Mouse (Mus musculus) kidney, postnatal 10 days (tissue): Measurements from ENCODE around the gene Degs2.
A peak's percentile ranks its signal among the peaks of the same experiment; 100 is the strongest.

Source experiments
- DNase-seq: peaks from one replicate; pipeline ENCODE4 v3.0.0; 2021; ENCODE audit warnings: mixed read lengths

Degs2 gene

DNA sequence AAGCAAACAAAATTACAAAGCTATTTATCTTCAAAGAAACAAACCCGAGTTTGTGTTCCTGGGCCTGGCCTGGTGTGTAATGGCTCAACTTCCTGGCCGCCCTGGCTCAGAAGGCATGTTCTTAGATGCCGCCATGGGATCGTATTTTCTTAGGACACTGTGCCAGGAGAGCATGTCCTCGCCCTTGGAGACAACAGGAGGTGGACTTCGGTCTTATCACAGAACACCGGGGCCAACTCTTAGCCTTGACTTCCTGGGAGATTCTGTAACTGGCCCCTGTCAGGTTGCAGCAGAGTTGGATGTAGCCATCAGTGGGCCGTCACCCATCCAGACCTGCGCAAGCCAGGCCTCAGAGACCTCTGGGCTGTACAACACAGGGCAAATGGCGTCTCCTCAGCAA is 2.5 kb downstream of the Degs2 start:
- DNase-seq = peak; percentile 9

GRCm38 (mm10) chr12:108698697-108699471 is 3.2 kb downstream of the Degs2 start:
- peak; percentile 38 for DNase-seq

DNA sequence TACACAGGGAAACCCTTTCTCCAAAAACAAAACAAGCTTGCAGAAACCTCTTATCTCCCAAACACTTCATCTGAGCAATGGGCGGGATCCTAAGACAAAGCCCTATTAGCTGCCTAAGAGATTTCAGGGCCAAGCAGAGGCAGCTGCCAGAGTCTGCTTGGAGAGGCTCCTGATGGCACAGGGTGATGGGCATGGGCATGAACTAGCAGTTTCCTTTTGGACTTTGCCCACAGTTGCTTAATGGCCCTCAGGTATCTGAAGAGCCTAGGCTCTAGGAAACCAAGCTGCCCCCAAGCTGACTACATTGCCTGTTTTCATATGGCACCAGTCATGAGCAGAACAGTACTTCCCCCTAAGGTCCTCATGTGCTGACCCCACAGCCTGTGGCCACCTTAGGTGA is 7.9 kb downstream of the Degs2 start:
- DNase-seq = no peak

GRCm38 (mm10) chr12:108693592-108693991 is 8.5 kb downstream of the Degs2 start:
- DNase-seq = no peak

- no peak for DNase-seq
Observed at GRCm38 (mm10) chr12:108690529-108690928, 11.6 kb downstream of the Degs2 start.

GRCm38 (mm10) chr12:108689167-108689566 is 12.9 kb downstream of the Degs2 start:
- no peak for DNase-seq

- DNase-seq = peak; percentile 66
Observed at GRCm38 (mm10) chr12:108686926-108687325, 15.2 kb downstream of the Degs2 start.

DNA sequence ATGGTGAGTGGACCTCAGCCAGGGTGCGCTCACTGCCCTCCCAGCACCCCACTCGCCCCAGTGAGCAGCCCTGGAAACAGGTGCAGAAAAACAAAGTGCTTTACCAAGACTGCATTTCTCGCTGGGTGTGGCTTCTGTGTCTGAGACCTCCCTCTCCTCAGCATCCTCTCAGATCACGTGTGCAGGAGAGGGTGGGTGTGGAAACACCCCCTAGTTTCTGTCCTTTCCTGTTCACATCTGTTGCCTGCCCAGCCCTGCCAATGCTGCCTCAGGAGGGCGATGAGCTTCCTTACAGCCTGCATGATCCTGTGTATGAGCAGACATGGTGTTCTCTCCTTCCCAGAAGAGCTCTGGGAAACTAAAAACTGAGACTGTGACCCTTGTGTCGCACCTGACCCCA is 15.7 kb downstream of the Degs2 start:
- DNase-seq = peak; percentile 35

DNA sequence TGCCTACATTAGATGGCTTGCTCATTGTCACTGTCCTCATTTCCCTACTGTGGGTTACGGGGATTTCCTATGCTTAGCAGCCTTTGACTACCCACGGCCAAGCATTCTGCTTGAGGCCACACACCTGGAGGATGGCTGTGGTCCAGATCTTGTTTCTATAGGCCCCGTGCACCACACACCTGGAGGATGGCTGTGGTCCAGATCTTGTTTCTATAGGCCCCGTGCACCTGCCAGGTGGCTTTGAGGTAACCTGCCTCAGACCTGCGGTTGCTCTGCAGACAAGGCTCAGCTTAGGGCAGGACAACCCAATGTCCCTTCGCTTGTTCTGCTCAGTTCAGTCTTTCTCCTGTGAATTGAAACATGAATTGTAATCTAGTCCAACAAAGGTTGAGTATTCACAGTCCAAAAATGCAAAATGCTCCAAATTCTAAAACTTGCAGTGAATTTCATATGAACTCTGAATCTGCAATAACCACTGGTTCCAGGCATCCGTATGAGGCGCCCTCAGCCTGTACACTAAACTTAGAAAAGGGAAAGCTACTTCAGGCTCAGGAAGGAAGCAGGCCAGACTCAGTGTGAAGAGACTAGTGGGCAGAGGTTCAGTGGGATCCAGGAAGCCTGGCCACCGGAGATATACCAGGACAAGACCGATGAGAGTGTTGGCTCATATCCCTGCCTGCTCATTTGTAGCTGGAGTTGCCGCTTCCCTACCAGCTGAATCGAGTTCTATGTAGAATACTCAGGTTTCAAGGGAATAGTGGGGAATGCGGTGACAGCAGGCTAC is 19.7 kb downstream of the Degs2 start:
- DNase-seq = peak; percentile 47

DNA sequence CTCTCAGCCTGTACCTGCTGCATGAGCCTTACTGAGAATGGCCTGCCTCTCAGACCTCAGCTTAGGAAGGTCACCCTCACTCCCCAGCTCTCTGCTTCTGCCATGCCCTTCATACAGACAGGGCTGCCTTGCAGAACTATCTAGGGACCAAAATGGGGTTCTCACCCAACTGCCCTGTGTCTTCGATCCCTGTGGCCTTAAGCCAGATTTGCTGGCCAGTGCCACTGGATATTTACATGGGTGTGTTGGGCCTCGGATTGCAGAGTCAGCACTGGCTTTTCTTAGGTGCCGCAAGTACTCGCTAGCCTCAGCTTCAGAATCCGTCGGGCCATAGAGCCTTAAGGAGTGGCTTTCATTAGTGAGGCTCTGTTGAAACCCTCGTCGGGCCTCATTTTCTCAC is 21.3 kb downstream of the Degs2 start:
- no peak for DNase-seq

DNA sequence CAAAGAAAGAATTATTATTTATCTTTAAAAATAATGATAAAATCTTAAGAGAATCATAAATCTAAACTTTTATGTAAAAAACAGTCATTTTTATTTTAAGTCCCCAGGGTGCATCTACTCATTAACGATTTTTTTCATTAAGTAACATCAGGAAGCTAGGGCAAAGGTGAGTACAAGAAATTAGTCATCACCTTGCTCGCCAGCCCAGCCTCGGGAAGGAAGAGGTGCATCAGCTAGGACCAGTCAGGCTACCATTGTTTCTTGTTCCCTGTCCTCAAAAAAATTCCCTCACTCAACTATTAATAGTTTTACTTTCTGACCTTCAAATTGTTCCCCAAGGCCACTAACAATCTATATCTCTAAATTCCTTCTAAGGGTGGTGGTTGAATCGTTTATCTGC is 23.7 kb downstream of the Degs2 start:
- no peak for DNase-seq

- no peak for DNase-seq
Observed at GRCm38 (mm10) chr12:108677116-108677515, 25.0 kb downstream of the Degs2 start.

DNA sequence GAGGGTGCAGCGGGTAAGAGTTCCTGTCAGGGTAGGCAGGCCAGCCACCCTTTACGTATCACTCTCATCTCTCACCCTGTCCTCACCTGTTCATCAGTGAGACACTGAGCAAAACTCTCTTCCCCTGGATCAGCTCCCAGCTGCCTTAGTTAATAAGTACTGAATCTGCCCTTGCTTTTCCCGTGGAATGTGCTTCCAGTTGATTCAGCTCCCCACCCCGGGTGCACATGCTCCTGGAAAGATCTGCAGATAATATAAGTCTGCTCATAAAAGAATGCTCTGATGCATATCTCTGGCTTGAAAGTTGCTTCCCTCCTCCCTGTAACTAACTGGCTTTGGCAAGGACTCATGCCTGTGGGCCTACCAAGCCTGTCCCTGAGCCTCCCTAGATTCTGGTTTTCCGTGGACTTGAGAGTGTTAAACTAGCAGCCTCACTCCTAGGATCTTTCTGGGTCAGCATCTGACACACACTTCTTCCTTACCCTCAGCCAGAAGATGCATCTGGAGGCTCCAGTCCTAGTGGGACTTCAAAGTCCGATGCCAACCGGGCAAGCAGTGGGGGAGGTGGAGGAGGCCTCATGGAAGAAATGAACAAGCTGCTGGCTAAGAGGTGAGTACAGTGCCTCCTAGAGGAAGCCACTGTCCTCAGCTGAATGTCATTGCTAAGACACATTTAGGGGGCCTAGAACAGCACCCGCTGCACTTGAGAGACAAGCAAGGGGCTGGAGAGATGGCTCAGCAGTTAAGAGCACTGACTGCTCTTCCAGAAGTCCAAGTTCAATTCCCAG is 26.3 kb downstream of the Degs2 start:
- peak; percentile 70 for DNase-seq

DNA sequence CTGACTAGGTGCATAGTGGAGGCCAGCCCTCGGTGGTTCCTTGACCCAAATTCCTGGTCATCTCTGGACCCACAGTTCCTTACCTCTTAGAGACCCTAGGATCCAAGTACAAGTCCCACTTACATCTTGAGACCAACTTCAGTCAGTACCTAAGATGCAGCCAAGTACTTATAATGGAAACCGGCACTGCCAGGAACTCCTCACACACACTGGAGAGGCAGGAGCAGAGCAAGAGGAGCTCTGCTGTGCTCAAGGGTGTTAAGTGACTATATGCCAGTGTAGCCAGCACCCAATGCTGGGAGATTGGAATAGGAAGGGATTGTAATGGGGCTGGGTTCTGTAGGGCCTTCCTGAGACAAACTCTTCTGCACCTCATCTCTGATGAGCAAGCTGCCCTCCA is 27.2 kb downstream of the Degs2 start:
- no peak for DNase-seq

- DNase-seq = peak; percentile 69
Observed at GRCm38 (mm10) chr12:108674502-108674901, 27.6 kb downstream of the Degs2 start.

- DNase-seq = no peak
Observed at GRCm38 (mm10) chr12:108673546-108673945, 28.6 kb downstream of the Degs2 start.

DNA sequence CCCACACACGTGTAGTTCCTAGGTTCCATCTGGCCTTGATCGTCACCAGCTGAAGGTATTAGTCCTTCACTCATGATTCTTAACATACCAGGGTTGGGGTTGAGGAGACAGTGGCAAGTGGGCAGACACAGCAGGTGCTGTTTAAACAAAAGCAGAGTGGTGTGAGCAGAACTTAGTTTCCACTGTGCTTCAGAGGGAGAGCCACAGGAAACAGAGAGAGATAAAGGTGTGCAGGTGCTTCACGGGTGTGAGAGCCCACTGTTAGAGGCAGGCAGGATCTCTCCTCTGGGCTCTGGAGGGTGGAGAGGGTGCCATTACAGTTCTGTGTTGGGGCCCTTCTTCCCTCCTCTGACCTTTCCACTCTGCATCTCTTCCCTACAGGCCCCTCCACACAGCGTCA is 29.2 kb downstream of the Degs2 start:
- DNase-seq = no peak

DNA sequence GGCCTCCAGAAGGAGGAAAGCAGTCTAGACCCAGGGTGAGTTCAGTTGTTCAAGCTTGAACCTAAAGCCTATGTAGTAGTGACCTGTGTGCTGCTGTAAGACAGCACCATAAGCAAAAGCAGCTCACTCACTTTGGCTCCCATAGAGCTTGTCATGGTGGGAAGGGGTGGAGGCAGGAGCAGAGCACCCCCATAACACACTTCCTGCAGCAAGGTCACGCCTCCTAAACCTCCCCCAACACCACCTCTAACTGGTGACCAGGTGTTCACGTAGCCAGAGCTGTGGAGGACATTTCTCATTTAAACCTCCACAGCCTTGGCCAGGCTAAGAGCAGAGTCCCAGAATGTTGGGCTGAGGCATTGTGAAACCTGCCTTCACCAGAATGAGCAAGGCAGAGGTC is 30.6 kb downstream of the Degs2 start:
- DNase-seq = no peak

DNA sequence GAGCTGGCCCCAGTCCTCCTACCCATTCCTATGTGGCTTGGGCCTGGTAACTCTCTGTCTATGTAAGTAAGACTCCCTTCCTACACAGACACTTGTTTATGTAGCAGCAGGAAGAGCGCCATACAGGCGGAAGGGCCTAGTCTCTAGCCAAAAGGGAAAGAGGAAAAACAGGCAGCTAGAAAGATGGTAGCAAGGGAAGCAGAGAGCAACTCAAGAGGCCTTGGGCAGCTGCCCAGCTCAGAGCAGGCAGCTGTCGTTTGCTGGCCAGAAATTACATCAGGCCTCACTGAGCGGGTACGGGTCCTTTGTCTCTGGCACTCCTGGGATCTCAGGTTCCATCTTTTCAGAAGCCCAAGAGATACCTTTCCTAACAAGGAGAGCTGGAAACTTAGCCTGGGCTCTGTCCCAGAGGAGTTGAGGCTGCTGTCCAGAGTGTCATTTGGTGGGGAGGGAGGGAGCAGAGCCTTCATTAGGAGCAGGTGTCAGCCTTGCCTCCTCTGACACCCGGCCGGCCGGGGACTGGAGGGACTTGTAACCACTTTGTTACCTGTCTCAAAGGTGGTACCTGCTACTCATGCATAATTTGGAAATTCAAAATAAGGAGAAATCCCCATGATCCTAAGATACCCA is 33.4 kb downstream of the Degs2 start:
- DNase-seq = no peak

GRCm38 (mm10) chr12:108657350-108657749 is 44.8 kb downstream of the Degs2 start:
- DNase-seq = peak; percentile 76

DNA sequence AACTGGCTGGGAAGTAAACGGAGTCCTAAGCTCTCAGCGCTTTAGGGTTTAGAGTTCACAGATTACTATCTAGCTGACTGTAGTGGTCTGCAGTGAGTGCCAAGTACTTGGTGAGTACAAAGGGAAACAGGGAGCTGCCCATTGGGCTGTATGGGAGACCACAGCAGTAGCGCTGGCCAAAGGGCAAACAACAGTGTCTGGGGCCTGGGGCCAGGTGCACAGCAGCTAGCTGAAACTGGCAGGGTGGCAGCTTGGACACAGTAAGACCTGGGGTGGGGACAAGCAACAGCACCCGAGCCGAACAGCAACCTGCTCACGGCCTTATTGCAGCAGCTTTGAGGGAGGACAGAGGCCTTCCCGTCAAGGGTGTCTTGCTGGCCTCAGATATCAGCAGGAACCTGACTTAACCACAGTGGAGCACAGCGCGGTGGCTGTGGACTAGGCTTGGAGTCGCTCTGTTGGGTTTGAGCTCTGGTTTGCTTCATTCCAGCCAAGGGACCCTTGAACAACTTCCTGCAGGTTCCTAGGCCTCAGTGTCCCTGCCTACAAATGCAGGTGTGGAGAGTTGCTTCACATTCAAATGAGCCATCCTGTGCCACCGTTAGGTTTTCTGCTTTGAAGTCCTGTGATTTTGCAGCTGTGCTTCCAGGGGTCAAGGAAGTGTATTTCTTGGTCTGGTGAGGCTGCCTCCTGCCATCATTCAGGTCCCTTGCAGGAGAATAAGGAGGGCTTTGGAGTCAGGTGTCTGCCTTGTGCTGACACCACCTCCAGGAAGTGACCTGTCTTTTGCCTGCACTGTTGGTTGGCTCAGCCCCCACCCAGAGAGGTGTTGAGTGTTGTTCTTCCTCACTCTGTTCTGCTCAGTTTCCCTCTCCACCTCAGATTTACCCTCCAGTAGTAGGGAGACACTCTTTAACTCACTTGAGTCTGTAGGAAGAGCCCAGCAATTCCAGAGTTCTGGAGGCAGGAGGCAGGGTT is 48.5 kb downstream of the Degs2 start:
- peak; percentile 60 for DNase-seq
